Mouse (Mus musculus) kidney, postnatal 4 days (tissue): ENCODE measurements around the gene Arhgef19.

Experiments used
- DNase-seq, 2 experiments: peaks; one replicate each; pipeline ENCODE4 v3.0.0; 2021; ENCODE audit warnings: mixed read lengths in 2 of 2

The Arhgef19 gene

DNA sequence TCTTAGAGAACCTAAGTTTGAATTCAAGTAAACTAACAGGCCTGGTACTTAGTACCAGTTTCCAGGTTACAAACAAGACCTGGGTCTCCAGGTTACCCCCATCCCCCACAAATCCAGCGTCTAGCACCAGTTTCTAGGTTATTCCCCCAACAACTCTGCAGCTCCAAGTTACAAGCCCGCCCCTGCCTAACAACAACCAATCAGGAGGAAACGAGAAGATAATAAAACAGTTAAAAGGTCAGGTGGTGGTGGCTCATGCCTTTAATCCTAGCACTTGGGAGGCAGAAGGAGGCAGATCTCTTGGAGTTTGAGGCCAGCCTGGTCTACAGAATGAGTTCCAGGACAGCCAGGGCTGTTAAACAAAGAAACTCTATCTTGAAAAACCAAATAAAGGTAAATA lies 28.0 kb downstream of the Arhgef19 start:
- DNase-seq: no peak

DNA sequence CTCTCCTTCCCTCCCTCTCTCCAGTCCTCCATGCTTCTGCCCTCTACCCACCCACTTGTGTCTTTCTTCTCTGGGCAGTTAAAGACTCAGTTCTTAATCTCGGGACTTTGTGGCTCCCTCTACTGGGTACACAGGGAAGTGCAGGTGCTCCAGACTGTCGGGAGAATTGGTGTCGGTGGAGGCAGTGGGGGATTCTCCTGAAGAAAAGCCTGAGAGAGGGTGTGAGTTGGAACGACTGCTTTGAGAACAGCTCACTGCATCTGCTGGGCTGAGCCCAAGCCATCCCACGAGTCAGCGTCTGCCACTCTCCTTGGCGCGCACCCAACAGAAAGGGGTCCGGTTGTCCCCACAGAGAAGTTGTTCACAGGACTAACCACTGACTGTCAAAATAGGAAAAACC lies 28.5 kb downstream of the Arhgef19 start:
- peak; percentile 82 to 83 for DNase-seq

DNA sequence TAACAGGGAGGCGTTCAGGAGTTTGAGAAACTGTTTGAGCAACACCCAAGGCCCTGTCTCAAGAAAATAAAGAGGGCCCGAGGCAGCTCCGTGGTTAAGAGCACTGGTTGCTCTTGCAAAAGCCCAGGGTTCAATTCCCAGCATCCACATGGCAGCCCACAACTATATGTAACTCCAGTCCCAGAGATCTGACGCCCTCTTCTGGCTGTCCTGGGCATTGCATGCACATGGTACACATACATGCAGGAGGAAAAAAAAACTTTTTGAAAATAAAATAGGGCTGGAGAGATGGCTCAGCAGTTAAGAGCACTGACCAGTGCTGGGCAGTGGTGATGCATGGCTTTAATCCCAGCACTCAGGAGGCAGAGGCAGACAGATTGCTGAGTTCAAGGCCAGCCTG lies 29.1 kb downstream of the Arhgef19 start:
- no peak for DNase-seq

DNA sequence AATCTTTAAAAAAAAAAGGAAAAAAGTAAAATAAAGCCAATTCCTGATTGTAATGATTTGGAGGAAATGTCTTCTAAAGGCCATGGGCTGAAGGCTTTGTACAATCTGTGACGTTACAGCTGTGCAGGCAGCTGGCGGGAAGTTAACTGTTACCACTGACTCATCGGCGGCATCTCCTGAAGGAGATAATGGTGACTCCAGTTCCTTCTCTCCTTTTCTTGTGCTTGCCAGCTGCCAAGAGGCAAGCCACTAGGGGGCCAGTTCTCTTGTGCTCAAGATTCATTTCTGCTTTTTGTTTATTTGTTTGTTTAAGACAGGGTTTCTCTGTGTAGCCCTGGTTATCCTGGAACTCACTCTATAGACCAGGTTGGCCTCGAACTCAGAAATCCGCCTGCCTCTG lies 29.8 kb downstream of the Arhgef19 start:
- no peak for DNase-seq

DNA sequence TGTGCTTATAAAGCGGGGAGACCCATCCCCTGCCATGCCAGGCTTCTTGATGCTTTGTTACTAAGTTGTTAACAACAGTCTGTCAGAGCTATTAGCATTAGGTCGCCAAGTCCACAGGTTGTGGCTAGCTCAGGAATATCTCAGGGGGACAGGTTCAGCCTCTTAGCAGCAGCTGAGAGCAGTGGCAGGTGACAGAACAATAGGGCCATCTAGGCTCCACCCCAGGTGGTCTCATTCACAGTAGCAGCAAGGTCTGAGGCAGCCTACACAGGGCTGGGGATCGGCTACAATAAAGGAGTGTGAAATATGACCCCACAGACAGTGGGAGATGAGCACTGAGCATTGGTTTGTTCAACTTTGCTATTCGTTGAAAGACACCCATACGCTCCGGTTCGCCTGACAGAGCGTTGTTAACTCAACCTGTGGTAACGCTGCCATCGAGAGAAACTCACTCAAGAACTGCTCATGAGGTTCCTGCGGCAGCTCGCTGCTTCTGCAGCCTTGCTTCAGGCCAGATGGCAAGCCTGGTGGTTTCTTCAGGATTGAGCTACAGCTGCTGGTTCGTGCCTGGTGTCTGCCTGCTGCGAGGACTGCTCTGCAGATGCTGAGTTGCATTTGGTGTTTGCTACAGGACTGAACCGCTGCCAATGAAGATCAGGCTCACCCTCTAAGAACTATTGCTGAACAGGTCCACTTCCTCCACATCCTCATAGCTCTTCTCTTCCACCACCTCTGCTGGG lies 31.1 kb downstream of the Arhgef19 start:
- DNase-seq: no peak

DNA sequence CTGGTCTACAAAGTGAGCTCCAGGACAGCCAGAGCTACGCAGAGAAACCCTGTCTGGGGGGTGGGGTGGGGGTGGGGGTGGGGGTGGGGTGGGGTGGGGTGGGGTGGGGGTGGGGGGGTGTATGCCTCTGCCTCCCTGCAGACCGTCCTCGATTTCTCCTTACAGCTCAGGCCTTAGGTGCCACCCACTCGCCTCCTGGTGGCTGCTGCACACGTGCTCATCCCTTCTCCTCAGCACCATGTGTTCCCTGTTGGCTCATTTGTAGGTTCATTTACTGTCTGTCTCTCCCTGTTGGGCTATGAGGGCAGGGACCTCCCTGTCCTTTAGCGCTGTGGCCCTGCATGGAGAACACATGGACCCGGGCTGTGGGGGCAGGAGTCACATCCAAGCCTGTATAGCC lies 31.9 kb downstream of the Arhgef19 start:
- no peak for DNase-seq

DNA sequence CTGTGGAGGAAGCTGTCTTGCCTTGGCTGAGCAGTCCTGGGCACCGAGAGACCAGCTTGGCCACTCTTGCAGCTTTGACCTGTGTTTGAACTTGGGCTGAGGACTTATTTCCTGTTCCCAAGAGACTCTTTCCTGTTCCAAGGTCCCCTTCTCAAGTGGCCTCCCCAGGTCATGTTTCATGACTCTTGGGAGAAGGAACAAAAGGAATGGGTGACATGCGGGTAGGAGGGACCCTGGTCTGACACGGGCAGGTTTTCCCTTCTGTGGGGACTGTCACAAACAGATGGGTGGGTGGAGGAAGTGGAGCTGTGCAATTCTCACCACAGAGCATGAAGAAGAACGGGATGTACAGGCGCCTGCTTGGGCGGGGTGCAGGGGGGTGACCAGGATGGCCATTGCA lies 32.4 kb downstream of the Arhgef19 start:
- peak in 1 of 2 experiments; percentile 37 for DNase-seq

DNA sequence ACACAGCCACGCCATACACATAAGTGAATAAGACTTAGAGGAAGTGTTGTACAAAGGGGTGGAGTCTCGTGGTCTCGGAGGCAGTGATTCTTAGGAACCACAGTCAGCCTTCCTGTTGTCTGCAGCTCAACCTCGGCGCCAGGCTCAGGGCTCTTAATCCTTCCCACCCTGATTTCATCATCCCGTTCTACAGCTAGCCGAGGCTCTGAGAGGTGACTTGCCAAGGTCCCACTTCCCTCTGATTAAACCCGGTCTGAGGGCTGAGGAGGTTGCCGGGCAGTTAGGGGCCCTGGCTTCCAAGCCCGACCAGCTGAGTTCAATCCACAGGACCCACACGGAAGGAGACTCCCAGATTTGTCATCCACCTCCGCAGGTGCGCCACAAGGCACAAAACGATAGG lies 33.6 kb downstream of the Arhgef19 start:
- no peak for DNase-seq

DNA sequence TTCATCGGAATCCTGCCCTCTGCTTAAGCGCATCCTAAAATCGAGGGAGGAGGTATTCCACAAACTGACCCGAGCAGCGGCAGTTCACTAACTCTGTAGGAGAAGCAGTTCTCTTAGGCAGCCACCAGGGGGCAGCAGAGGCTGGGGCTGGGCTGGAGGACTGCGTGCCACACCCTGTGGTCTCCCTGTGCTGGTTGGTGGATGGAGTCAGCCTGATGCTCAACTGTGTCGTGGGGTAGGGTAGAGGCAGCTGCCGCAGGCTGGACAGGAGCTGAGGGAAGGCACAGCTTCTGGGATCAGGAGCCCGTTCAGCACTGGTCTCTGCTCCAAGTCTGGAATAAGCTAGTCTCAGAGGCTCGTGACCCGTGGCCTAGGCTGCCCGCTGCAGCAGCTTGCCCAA lies 34.0 kb downstream of the Arhgef19 start:
- DNase-seq: peak; percentile 93 to 94

DNA sequence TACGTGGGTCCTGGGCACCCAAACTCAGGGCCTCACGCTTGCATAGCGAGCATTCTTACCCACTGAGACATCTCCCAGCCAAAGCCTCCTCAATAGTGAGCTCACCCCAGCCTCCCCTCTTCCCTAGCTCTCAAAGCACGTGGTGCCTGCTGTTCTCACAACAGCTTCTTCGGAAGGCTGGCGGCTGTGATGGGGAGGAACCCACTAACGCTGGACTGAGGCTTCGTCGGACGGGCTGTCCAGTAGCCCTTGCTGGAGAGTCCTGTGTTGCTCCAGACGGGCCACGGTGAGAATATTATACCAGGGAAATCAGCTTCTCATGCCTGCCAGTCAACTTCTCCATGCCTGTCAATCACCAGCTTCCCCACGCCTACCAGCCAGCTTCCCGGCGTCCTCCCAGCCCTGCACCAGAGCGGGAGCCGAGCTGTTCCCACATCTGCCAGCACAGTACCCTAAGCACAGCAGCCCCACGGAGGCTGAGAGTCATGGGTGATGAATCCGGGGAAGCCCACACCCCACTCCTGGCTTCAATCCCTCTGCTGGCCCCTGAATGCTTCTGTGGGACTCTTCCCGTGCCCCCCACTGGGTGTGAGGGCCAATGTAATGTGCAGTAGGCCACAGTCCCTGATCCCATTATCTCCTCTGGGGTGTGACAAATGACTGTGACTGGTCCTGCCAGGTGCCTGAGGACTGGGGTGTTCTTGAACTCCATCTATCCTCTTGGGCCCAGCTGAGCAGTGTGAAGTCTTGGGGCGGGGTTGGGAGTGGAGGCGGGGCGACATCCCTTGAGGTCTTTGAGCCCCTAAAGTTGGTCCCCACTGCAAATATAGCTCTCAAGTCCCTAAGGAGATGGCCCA lies 35.4 kb downstream of the Arhgef19 start:
- peak in 1 of 2 experiments; percentile 38 for DNase-seq

DNA sequence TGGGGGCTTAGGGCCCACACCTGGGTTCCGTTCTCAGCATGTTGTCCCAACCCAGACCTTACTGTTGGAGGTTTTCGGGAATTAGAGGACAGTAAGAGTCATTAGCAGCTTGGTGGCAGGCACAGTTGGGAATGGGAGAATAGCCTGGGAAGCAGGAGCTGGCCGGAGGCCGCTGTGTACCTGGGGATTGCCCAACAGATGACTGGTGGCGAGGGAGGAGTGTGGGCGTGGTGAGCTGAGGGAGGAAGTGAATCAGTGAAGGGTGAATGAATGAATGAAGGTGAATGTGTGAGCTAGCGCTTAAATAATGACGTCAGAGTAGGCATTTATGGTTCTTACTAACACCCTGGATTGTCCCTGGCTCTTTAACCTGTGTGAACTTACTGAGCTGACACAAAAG lies 37.9 kb downstream of the Arhgef19 start:
- no peak for DNase-seq

DNA sequence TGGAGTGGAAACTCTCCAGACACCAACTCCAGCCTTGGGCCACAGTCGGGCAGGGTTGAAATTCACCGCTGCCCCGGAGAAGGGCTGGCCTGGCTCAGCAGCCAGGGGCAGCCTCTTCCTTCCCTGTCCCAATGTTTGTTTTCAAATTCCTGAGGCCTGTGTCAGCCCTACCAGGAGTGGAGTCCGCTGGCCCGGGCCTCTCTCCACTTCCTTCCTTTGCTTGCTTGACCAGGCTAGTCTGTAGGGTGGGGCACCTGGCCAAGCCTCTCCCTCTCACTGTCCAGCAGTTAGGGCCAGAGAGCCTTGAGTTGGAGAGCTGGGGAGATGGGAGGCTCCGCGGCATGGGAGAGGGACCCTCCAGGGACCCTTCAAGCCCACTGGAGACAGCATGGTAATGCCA lies 38.9 kb downstream of the Arhgef19 start:
- peak; percentile 84 to 92 for DNase-seq

DNA sequence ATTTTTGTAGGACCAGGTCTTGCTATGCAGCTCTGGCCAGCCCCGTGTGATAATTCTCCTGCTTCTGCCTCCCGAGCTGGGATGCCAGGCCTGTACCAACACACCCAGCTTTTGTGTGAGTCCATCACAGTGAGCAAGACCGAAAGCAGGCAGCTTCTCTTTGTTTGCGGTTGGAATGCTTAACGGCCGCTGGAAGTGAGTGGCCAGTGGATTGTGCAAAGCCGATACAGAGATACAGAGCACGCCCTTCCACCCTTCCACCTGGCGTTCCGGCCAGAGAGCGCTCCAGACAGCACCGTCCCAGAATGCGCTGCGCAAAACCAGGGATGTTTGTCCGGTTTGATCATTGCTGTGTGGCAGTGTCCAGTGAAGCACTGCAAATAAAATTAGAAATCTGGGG lies 40.0 kb downstream of the Arhgef19 start:
- DNase-seq: peak; percentile 36 to 65

DNA sequence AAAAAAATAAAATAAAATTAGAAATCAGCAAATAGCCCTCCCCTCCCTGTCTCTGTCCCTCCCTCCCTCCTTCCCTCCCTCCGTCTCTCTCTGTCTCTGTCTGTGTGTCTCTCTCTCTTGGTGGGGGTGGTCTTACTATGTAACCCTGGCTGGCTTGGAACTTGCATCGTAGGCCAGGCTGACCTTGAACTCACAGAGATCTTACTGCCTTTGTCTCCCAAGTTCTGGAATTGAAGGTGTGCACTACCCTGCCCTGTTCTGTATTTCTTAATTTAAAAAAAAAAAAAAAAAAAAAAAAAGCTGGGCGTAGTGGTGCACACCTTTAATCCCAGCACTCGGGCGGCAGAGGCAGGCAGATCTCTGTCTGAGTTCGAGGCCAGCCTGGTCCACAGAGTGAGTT lies 40.5 kb downstream of the Arhgef19 start:
- DNase-seq: no peak

DNA sequence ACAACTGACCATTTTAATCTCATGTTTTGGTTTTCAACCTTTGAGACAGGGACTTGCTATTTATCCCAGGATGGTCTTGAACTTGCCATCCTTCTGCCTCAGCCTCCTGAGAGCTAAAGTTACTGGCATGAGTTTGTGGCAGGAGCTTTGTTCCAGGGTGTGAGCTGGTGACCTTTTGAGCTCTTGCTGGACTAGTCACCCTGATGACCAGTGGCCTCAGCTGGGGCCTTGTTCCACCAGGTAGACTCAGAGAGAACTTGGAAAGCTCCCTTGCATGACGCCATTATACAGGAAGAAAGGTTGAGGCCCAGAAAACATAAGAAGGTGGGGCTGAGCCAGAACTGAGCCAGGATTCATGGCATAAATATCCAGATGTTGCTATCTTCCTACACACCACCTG lies 41.2 kb downstream of the Arhgef19 start:
- DNase-seq: no peak

DNA sequence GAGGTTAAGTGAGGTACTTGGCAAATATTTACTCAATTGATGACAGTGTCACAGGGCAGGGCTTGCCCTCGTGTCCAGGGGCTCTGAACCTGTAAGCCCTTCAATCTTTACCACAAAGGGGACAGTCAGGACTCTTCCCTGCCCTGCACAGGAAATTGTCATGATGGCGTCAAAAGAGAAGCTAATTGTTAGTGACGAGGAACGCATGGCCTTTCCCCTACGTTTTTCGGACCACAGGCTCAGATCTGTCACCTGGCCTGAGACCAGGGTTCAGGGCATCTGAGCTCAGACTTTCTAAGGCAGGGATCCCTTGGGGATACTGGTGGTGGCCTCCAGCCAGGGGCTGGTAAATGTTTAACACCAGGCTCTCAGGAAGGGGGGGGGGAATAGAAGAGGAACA lies 41.9 kb downstream of the Arhgef19 start:
- DNase-seq: peak; percentile 77 to 83

DNA sequence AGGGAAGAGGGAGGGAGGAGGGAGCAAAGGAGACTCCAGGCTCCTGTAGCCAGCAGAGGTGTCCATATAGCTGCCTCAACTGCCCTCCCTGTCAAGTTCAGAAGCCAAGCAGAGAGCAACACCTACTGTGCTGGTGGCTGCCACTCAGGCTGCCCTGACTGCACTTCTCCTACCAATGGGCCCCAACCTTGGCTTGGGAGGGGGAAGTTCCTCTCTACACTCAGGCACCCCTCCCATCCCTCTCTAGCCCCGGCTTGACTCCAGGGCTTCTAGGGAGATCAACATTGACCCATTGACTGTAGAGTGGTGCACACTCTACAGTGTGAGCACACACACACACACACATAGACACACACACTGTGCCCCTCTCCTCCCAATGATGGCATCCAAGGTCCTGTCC lies 42.3 kb downstream of the Arhgef19 start:
- no peak for DNase-seq

DNA sequence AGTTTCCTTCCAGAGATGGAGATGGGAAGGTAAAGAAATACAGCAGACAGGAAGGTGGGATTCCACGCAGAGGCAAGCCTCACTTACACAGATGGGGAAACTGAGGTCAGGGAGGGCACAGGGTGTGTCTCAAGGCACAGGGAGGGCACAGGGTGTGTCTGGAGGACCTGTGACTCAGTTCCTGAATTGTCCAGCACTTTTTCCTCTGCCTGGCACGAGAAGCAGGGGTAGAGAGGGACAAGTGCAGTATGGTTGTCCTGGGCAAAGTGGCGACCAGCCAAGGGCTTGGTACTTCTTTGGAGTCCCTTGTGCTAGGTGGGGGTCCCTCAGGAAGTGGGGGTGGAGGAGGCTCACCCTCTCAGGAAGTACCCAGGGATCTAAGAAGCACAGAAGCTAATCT lies 42.8 kb downstream of the Arhgef19 start:
- no peak for DNase-seq

DNA sequence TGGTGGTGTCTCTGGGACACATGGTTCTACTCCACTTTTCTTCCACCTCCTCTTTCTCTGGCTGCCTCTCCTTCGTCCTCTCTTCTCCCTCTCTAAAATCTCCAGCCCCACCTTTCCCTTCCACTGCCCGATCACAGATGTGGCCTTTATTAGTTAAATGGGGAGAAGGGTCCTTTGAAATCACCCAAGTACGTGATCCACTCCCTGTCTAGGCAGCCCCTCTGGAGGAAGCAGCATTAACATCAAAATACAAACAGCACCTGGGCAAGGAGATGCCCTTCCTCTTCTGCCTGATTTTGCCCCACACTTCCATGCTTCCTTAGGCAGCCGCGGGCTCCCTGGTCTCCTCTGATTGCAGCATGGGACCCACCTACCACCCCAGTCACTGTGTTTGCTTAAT lies 43.3 kb downstream of the Arhgef19 start:
- DNase-seq: no peak

DNA sequence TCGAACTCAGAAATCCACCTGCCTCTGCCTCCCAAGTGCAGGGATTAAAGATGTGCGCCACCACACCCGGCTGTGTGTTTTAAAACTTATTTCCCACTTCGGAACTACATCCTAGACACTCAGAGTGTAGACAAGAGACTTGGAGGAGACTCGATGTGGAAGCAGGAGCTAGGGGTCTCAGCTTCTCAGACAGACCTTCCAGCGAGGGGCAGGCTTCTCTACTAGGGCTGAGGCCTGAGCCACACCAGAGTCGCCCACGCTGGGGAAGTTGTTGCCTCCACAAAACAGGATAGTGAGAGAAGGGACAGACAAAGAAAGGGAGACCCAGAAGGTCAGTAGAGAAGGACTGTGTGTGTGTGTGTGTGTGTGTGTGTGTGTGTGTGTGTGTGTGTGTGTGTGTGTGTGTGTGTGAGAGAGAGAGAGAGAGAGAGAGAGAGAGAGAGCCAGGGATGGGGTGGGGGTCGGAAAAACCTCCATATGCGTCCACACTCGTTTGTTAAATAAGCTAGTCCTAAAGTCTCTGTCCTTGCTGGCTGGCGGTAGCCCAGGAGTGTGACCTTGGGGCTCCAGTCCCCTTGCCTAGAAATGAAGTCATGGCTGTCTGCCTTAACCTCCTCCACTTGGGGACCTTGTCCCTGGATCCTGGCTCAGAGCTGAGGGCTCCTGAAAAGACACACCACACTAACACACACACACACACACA lies 44.0 kb downstream of the Arhgef19 start:
- no peak for DNase-seq

DNA sequence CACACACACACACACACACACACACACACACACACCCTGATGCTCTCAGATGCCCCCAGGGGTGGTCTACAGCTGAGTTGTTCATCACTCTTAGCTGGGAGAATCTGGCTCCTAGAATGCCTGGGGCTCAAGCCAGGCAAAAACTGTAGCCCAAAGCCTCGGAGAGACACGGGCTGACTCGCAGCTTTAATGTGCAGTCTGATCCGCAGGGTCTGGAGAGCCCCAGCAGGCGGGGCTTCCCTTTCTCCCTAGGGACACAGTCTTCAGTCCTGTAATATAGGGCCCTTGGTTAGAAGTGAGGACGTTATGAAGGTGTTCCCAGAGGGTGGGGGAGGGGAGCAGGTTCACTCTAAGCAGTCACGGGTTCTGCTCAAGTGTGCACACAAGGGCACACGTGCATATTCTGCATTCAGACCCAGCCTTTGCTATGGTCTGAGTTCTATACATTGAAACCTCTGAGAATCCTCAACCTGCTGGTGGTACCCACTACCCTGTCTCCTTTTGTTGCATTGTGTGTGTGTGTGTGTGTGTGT lies 44.6 kb downstream of the Arhgef19 start:
- DNase-seq: peak in 1 of 2 experiments; percentile 29

DNA sequence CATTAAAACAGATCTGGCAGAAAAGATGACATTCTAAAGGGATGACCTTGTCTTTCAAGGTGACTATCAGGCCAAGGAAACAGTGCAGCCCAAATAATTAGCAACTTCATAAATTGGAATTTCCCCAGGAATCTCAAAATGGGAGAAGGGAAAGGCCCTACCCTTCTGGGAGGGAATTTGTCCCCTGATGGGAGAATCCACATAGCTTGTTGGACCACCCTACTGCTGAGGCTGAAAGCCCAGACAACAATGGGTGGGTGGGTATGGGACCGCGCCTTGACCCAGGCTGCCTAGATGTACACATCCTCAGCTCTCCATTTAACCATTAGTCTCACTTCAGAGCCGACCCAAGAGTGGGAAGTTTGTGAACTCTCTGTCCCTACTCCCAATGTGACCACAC lies 45.2 kb downstream of the Arhgef19 start:
- no peak for DNase-seq

DNA sequence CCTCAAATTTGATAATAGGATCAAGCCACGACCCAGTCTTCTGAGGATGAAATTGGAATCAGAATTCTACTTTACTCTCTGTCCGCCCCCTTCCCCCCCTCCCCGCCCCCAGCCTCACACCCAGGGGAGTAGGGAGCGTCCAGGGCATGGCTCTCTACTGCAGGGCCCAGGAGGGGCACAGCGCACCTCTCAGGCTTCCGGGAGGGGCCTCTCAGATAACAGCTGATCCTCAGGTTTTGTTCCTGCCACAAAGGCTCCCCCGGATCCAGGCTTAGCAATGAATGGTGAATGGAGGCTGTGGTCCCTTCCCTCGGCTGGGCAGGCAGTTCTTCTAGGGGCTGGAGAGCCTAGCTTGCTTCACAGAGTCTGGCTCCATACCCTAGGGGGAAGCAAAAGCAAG lies 45.8 kb downstream of the Arhgef19 start:
- no peak for DNase-seq
